Mouse (Mus musculus) right cerebral cortex, postnatal 36 days (tissue): ENCODE measurements around the gene Hist1h1a.
"Not testable (repeated sequence)": the region's sequence is repeated elsewhere in the genome, so short reads cannot be mapped to it uniquely, and the experiment has no call there.

Experiments used
- DNase-seq, 2 experiments: peaks; one replicate each; pipeline ENCODE4 v3.0.0; 2022; ENCODE audit warnings: low spot score in 2 of 2, mixed read lengths in 1 of 2

Gene Hist1h1a

GRCm38 (mm10) chr13:23759916-23760239, 3.6 kb upstream of the Hist1h1a start:
- no peak for DNase-seq

GRCm38 (mm10) chr13:23760240-23760971, 3.1 kb upstream of the Hist1h1a start:
- no peak for DNase-seq

- peak; percentile 98 for DNase-seq
Observed at GRCm38 (mm10) chr13:23760972-23761864, 2.2 kb upstream of the Hist1h1a start, which contains the start of gene Hist1h4a. Hist1h4a (minus strand) TSS chr13:23761230.

GRCm38 (mm10) chr13:23761871-23762821, 1.3 kb upstream of the Hist1h1a start, which contains the start of gene Hist1h3a:
Hist1h3a (minus strand) TSS chr13:23762386.
- DNase-seq: peak; percentile 39 to 50

- DNase-seq: no peak
Observed at GRCm38 (mm10) chr13:23763242-23763585, 252 bp upstream of the Hist1h1a start.

GRCm38 (mm10) chr13:23764324-23765171, 1.1 kb downstream of the Hist1h1a start:
- DNase-seq: no peak

GRCm38 (mm10) chr13:23765172-23765513, 1.7 kb downstream of the Hist1h1a start:
- no peak for DNase-seq

GRCm38 (mm10) chr13:23766772-23767171, 3.3 kb downstream of the Hist1h1a start:
- DNase-seq: no peak

GRCm38 (mm10) chr13:23768834-23769397, 5.5 kb downstream of the Hist1h1a start:
- no peak for DNase-seq

- DNase-seq: not testable (repeated sequence)
Observed at GRCm38 (mm10) chr13:23769613-23770012, 6.1 kb downstream of the Hist1h1a start, which contains the start of gene Trim38. Trim38 (plus strand) TSS chr13:23769913.

- DNase-seq: peak; percentile 23 to 39
Observed at GRCm38 (mm10) chr13:23772561-23773313, 9.3 kb downstream of the Hist1h1a start.

- no peak for DNase-seq
Observed at GRCm38 (mm10) chr13:23778339-23778738, 14.9 kb downstream of the Hist1h1a start.

- no peak for DNase-seq
Observed at GRCm38 (mm10) chr13:23779025-23779424, 15.6 kb downstream of the Hist1h1a start.

- peak in 1 of 2 experiments; percentile 7 for DNase-seq
Observed at GRCm38 (mm10) chr13:23792520-23792919, 29.1 kb downstream of the Hist1h1a start.

GRCm38 (mm10) chr13:23799405-23799804, 35.9 kb downstream of the Hist1h1a start:
- no peak for DNase-seq

- no peak for DNase-seq
Observed at GRCm38 (mm10) chr13:23804532-23804931, 41.1 kb downstream of the Hist1h1a start.

- no peak for DNase-seq
Observed at GRCm38 (mm10) chr13:23806422-23807052, 43.1 kb downstream of the Hist1h1a start, which contains the start of gene Slc17a2. Slc17a2 (plus strand) TSS chr13:23806993.
